Mouse (Mus musculus): ENCODE measurements around the gene Txnip.

- TF ChIP-seq GATA1 (IDR thresholded peaks at IDR 0.05; ENCODE audit: borderline replicate concordance, low read length) (no peak), FLI1 (IDR thresholded peaks at IDR 0.05; ENCODE audit: low read length) (no peak)
Measured at GRCm38 (mm10) chr3:96541328-96542078, 16.3 kb upstream of the Txnip start.

All from megakaryocyte, embryonic 14.5 days (primary cell).